Mouse (Mus musculus) T-helper 1 cell (primary cell): Measurements from ENCODE around the gene Igsf21.

Experiments used
- in situ Hi-C: fragments of 300-600 bp; cut with MboI, MseI; formaldehyde crosslinking; loops from one replicate; pipeline ENCODE4 v1.15.1; 2025; ENCODE audit warnings: high pct_unique_total_duplicates

Igsf21 gene

DNA sequence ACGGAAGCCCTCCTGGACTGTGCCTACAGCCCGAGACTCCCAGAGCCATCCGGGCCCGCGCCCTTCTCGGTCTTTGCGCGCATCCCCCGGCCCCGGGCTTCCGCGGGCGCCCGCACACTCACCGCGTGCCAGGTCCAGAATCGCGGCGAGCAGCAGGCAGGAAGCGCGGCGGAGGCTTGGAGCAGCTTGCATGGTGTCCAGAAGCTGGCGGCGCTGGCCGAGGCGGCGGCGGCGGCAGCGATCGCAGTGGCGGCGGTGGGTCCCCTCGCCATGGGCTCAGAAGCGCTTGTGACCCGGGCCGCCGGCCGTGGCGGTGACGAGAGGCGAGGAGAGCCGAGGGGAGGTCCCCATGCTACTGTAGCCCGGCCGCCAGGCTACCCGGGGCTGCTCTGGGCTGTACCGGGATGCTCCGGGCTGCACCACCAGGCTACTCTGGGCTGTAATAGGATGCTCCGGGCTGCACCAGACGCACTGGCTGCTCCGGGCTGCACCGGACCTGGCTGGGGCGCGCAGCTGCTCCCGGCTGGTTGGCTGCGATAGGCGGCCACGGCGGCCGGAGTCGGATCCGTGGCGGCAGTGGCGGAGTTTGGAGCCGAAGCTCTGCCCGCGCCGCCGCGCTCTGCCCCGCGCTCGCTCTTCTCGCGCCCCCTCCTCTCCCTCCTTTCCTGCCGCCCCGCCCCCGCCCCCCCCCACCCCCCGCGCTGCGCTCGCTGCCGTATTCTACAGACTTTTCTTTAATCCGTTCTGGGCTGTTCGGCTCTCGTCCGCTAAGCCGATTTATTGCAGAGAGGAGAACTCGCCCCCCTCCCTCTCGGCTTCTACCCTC lies at the start of gene Igsf21:
Gene Igsf21, minus strand, starts transcription at position 605 of the 826 bp plus-strand sequence.
- in situ Hi-C loops, result no loop called here

GRCm38 (mm10) chr4:140285726-140286316 lies 39.2 kb upstream of the Igsf21 start:
- in situ Hi-C loops, result no loop called here

DNA sequence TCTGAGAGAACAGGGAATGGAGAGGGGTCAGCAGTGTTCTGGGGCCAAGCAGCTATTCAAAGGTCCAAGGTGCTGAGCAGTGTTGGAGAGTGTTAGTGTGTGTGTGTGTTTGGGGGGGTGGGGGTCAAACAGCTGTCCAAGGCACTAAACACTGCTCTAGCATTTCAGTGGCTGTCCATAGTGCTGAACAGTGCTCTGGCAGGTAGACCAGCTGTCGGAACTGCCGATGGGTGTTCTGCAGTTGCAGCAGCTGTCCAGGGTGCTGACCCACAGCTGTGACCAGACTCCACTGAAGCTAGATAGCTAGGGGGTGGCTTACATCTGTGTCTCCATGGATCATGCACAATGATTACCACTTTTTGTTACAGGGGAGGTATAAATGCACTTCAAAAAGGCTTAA lies 36.8 kb upstream of the Igsf21 start:
- in situ Hi-C loops, result no loop called here

GRCm38 (mm10) chr4:140278269-140278668 lies 31.7 kb upstream of the Igsf21 start:
- in situ Hi-C loops, result no loop called here

- in situ Hi-C loops, result no loop called here
Measured at GRCm38 (mm10) chr4:140271913-140272312, 25.3 kb upstream of the Igsf21 start.

DNA sequence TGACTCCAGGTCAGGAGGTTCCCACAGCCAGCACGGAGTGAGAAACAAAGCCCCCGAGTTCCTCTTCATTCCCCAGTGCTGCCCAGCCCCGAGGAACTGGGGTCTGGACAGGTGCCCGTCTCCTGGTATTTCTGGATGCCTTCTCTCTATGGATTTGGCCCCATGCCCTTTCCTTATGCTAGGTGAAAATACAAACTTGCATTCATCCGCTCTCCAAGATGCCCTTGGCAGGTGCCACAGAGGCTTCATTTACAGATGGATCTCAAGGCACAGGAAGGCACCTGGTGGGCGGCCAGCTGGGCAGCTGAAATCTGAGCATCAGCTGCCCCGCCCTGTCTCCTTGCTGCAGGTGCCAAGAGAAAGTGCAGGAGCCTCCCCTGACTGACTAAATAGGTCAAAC lies 23.9 kb upstream of the Igsf21 start:
- in situ Hi-C loops, result no loop called here

GRCm38 (mm10) chr4:140269184-140269840 lies 22.7 kb upstream of the Igsf21 start:
- in situ Hi-C loops, result no loop called here

- in situ Hi-C loops, result no loop called here
Measured at GRCm38 (mm10) chr4:140267835-140268234, 21.3 kb upstream of the Igsf21 start.

- in situ Hi-C loops, result no loop called here
Measured at GRCm38 (mm10) chr4:140267086-140267485, 20.5 kb upstream of the Igsf21 start.

GRCm38 (mm10) chr4:140258968-140259367 lies 12.4 kb upstream of the Igsf21 start:
- in situ Hi-C loops, result no loop called here

DNA sequence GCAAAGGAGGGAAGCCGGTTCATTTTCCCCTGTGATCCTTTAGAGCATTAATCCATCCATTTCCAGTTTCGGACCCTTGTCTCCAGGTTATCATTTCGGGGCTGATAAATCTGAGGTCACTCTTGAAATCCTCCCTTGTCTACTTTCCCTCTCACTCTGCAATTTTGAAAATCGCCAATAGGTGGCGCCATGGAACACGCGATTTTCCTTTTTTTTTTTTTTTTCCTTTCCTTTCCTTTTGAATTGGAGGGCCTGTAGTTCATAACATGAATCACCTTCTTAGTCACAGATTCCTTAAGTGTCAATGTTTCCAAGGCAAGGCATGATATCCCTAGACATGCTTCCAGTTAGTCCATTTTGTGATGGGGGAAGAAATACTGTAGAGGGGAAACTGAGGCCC lies 5.8 kb upstream of the Igsf21 start:
- in situ Hi-C loops, result no loop called here

- in situ Hi-C loops, result no loop called here
Measured at GRCm38 (mm10) chr4:140249011-140249744, 2.6 kb upstream of the Igsf21 start.

DNA sequence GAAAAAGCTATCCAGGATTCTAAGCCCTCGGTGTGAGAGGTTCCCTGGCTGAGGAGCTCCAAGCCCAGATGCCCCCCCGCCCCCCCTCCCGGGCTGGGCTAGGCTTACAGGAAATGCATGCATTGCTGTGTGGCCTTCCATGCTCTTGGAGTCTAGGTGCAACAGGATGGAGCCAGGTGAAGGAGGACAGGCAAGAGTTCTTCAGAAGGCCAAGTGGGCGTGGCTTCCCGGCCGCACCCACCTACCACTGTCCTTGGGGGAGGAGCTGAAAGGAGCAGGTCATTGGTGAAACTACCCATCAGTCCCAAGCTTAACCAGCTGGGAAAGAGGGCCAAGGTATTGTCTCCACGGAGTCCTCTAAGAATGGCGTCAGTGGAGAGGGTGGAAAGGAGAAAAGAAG lies 1.8 kb upstream of the Igsf21 start:
- in situ Hi-C loops, result no loop called here

DNA sequence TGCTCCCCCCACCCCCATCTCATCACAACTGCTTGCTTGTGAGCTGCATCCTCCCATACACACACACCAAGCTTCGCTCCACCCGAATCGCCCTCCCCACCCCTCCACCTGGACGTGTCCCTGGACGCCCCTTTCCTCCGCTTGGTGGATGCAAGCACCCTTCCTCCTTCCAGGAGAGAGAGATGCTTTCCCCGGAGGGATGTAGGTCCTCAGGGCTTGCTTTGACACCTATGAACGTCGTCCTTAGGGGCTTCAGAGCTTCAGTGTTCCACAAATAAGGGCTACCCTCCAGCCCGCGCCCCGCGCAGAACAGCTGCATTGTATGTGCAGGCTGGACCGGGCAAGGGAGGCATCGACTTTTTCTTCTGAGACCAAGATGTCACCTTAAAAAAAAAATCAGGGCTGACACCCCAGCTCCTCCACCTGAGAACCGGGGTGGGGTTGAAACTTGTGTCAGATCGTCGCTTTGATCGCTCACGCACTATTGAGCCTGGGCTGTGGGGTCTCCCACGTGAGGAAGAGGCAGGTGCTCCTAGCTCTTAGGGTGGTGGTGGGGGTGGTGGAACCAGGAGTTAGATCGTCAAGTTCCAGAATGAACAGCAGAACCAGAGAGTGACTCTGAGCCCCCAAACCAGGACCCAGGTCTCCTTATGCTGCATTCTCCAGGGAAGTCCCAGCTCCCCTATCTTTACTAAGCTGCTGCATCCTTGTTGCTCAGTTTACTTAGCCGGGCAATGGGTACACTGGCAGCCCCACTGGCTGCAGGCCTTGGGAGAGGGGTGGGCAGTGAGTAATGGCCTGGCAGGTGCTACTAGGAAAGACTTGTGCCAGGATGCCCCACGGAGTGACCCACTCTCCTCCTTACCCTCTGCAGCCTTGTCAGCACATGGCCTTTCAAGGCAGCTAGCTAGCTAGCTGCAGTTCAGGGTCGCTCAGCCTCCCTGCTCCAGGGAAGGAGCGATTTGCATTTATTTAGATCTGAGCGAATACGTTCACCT lies 721 bp upstream of the Igsf21 start:
- in situ Hi-C loops, result no loop called here

- in situ Hi-C loops, result no loop called here
Measured at GRCm38 (mm10) chr4:140245286-140246179, 1.1 kb downstream of the Igsf21 start.

GRCm38 (mm10) chr4:140244835-140245234 lies 1.7 kb downstream of the Igsf21 start:
- in situ Hi-C loops, result no loop called here

DNA sequence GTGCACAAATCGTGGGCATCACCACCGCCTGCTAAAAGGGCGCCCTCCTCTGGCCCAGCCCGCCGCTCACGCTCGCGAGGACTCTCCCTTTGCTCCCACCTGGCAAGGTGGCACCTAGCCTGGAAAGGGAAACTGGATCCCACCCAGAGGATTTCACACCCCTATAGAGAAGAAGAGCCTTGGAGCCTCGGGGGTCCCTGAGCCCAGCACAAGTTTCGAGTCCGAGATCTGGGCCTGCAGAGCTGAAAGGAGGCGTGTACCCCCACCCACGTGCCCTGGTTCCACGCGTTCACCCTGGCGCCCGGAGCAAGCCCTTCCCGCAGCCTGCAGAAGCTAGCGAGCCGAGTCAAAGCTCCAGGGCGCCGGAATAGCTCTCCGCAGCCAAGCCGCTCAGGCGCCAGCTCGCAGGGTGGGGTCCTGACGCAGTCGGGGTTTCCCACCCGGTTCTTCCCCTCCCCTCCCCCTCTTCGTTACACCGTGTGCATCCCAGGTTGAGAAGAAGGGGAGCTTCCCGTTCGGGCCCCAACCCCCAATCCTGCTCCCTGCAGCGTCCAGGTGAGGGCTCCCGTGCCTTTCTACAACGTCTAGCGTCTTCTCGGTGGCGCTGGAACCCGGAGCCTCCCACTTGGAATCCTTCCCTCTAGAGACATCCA lies 2.3 kb downstream of the Igsf21 start:
- in situ Hi-C loops, result no loop called here

- in situ Hi-C loops, result no loop called here
Measured at GRCm38 (mm10) chr4:140243231-140243630, 3.4 kb downstream of the Igsf21 start.

- in situ Hi-C loops, result no loop called here
Measured at GRCm38 (mm10) chr4:140242291-140242690, 4.3 kb downstream of the Igsf21 start.
